Mouse (Mus musculus): ENCODE measurements at regions not wholly inside any gene's neighbourhood (a gene's known extent, or its start where the extent isn't known, plus 50 kb on each side); places are given as distances from the start of the nearest gene placed in this dataset.
"Not testable (repeated sequence)": the region's sequence is repeated elsewhere in the genome, so short reads cannot be mapped to it uniquely, and the experiment has no call there.

DNA sequence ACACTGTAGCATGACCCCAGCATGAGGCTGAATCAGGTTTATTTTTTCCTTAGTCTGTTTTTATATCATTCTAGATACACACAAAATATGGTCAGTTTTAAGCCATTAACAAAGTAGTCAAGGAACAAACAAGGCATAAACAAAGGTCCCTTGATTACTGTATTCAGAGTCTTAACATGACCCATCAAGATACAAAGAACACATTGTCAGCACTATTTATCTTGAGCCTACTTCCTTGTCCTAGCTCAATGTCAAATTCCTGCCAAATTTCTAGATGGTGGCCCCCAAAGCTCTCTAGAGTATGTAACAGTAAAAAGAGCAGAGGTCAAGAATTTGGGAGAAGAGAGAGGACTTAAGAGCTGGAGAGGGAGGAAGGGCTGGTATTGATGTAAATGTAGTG, 79.9 kb upstream of the Thpo start:
- Histone ChIP-seq H3K4me3 (ENCODE audit: low read depth, low read length) (no peak overlapping the region), H3K9me3 (ENCODE audit: control insufficient read depth, low read length) (no peaks in the 10 kb centered on the region), H3K4me1 (replicated peaks; ENCODE audit: control insufficient read depth, insufficient read depth, low read length) (no peaks in the 10 kb centered on the region), H3K36me3 (ENCODE audit: control insufficient read depth, insufficient read depth, low read length) (no peaks in the 10 kb centered on the region), H3K9ac (ENCODE audit: low read length) (no peak overlapping the region), H3K27ac (ENCODE audit: low read depth, low read length) (no peak overlapping the region), H3K27me3 (ENCODE audit: control insufficient read depth, insufficient read depth, low read length) (no peaks in the 10 kb centered on the region), H3K4me2 (ENCODE audit: low read depth, low read length, severe bottlenecking) (no peak overlapping the region)
- DNase-seq (ENCODE audit: low spot score): no peak
- ATAC-seq (replicated peaks; ENCODE audit: low FRiP score): no peak

DNA sequence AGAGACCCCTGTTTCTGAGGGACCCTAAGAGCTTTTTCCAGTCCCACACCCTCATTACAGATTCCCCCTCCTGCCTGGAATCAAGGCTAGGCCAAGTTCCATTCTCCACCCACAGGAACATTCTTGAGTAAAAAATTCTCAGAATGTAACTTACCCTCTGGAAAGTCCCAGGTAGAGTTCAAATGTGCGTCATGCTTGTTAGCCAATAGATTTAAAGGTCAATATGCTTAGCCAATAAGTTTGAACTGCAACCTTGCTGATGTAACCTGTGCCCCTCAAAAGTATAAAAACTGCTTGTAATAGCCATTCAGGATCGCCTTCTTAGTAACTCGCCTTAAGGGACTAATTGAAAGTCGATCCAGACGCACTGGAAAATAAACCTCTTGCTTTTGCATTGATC, 77.7 kb upstream of the Thpo start:
- not testable (repeated sequence) for ATAC-seq (replicated peaks; ENCODE audit: low FRiP score); H3K9ac ChIP-seq (ENCODE audit: low read length); H3K27ac ChIP-seq (ENCODE audit: low read depth, low read length); H3K4me2 ChIP-seq (ENCODE audit: low read depth, low read length, severe bottlenecking); H3K4me1 ChIP-seq (replicated peaks; ENCODE audit: control insufficient read depth, insufficient read depth, low read length); H3K9me3 ChIP-seq (ENCODE audit: control insufficient read depth, low read length); H3K27me3 ChIP-seq (ENCODE audit: control insufficient read depth, insufficient read depth, low read length); H3K4me3 ChIP-seq (ENCODE audit: low read depth, low read length); DNase-seq (ENCODE audit: low spot score); H3K36me3 ChIP-seq (ENCODE audit: control insufficient read depth, insufficient read depth, low read length)
- 76% methylated on average over 5 of the region's 5 CpGs for WGBS

DNA sequence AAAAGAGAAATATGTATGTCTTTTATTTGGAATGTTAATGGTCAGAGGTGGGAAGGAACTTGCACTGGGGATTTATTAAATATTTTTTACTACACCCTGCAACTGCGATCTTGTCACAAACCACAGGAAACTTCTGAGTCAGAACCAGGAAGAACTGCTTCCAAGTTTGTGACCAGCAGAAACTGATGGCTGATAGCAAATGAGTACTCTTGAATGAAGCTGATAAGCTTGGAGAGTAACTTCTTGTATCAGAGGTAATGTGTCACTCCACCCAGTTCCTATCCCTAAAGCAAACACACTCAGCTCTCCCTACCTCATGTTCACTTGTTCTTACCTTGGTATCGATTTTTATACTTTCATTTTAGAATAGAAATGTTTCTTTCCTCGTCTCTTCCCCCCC, 76.0 kb upstream of the Thpo start:
- no peak overlapping the region for H3K4me2 ChIP-seq (ENCODE audit: low read depth, low read length, severe bottlenecking)
- ATAC-seq (replicated peaks; ENCODE audit: low FRiP score) (no peak), DNase-seq (ENCODE audit: low spot score) (no peak)
- no peak overlapping the region for H3K4me3 ChIP-seq (ENCODE audit: low read depth, low read length)
- H3K36me3 ChIP-seq (ENCODE audit: control insufficient read depth, insufficient read depth, low read length): no peaks in the 10 kb centered on the region
- H3K9ac ChIP-seq (ENCODE audit: low read length): no peak overlapping the region
- WGBS: 86% methylated on average over 3 of the region's 3 CpGs
- no peaks in the 10 kb centered on the region for H3K27me3 ChIP-seq (ENCODE audit: control insufficient read depth, insufficient read depth, low read length)
- no peaks in the 10 kb centered on the region for H3K9me3 ChIP-seq (ENCODE audit: control insufficient read depth, low read length)
- H3K4me1 ChIP-seq (replicated peaks; ENCODE audit: control insufficient read depth, insufficient read depth, low read length): no peaks in the 10 kb centered on the region
- no peak overlapping the region for H3K27ac ChIP-seq (ENCODE audit: low read depth, low read length)

DNA sequence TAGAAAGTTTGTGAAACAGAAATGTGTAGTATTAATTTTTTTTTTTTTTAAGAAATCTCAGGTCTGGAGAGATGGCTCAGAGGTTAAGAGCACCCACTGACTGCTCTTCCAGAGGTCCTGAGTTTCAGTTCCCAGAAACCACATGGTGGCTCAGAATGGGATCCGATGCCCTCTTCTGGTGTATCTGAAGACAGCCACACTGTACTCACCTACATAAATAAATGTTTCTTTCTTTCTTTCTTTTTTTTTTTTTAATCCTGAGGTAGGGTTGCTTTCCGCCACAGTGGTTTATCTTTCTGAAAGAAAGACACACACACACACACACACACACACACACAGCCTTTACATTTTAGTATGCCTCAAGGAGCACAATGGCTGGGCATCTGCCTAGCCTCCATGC, 74.0 kb upstream of the Thpo start:
- Histone ChIP-seq H3K4me1 (replicated peaks; ENCODE audit: control insufficient read depth, insufficient read depth, low read length) (peaks cover 4% of the 10 kb centered on the region; the same call in 1 of the 2 replicates), H3K9ac (ENCODE audit: low read length) (no peak overlapping the region), H3K36me3 (ENCODE audit: control insufficient read depth, insufficient read depth, low read length) (no peaks in the 10 kb centered on the region), H3K27ac (ENCODE audit: low read depth, low read length) (no peak overlapping the region), H3K27me3 (ENCODE audit: control insufficient read depth, insufficient read depth, low read length) (no peaks in the 10 kb centered on the region), H3K4me2 (ENCODE audit: low read depth, low read length, severe bottlenecking) (no peak overlapping the region), H3K4me3 (ENCODE audit: low read depth, low read length) (no peak overlapping the region), H3K9me3 (ENCODE audit: control insufficient read depth, low read length) (no peaks in the 10 kb centered on the region)
- 79% methylated on average over 2 of the region's 2 CpGs for WGBS
- DNase-seq (ENCODE audit: low spot score) (no peak), ATAC-seq (replicated peaks; ENCODE audit: low FRiP score) (no peak)

DNA sequence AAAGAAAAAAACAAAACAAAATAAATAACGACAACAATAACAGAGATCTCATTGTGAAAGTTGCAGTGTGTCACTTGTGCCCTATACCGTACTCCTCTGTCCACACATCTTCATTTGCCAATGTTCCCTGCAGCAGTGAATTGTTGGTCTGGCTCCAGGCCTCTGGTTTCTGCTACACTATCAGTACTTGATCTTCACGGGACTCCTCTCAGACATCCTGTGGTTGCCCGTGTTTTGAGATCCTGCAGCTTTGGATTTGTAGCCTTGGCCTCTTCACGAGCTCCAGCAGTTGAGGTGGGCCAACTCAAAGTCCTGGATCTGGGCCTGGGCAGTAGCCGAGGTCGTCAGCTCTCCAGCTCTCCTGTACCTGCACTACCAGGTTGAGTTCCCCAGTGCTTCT, 72.4 kb upstream of the Thpo start:
- no peak overlapping the region for H3K9ac ChIP-seq (ENCODE audit: low read length)
- no peak overlapping the region for H3K4me3 ChIP-seq (ENCODE audit: low read depth, low read length)
- no peaks in the 10 kb centered on the region for H3K27me3 ChIP-seq (ENCODE audit: control insufficient read depth, insufficient read depth, low read length)
- no peaks in the 10 kb centered on the region for H3K36me3 ChIP-seq (ENCODE audit: control insufficient read depth, insufficient read depth, low read length)
- peaks cover 4% of the 10 kb centered on the region; the same call in 1 of the 2 replicates for H3K4me1 ChIP-seq (replicated peaks; ENCODE audit: control insufficient read depth, insufficient read depth, low read length)
- H3K27ac ChIP-seq (ENCODE audit: low read depth, low read length): no peak overlapping the region
- DNase-seq (ENCODE audit: low spot score) (no peak), ATAC-seq (replicated peaks; ENCODE audit: low FRiP score) (no peak)
- no peak overlapping the region for H3K4me2 ChIP-seq (ENCODE audit: low read depth, low read length, severe bottlenecking)
- WGBS: 87% methylated on average over 7 of the region's 7 CpGs
- no peaks in the 10 kb centered on the region for H3K9me3 ChIP-seq (ENCODE audit: control insufficient read depth, low read length)

DNA sequence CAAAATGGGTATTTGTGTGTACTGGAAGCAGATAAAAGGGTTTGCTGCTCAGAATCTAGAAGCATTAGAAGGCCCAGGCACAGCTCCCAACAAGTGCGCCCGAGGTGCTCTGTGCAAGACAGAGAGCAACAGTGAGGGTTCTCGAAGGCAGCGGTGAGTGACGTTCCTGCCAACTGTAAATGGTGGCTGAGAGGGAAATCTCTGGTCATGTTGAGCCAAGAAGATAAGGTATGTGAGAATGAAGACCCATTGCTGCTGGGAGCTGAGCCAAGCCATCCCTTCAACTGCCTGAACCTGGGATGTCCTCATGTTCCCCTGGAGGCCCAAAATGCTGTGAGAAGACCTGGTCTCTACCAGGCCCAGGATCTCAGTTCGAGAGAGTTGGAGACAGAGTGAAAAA, 71.5 kb upstream of the Thpo start:
- Histone ChIP-seq H3K27me3 (ENCODE audit: control insufficient read depth, insufficient read depth, low read length) (no peaks in the 10 kb centered on the region), H3K4me1 (replicated peaks; ENCODE audit: control insufficient read depth, insufficient read depth, low read length) (peaks cover 4% of the 10 kb centered on the region; the same call in 1 of the 2 replicates), H3K9me3 (ENCODE audit: control insufficient read depth, low read length) (no peaks in the 10 kb centered on the region), H3K36me3 (ENCODE audit: control insufficient read depth, insufficient read depth, low read length) (no peaks in the 10 kb centered on the region), H3K27ac (ENCODE audit: low read depth, low read length) (no peak overlapping the region), H3K9ac (ENCODE audit: low read length) (no peak overlapping the region), H3K4me2 (ENCODE audit: low read depth, low read length, severe bottlenecking) (no peak overlapping the region), H3K4me3 (ENCODE audit: low read depth, low read length) (no peak overlapping the region)
- DNase-seq (ENCODE audit: low spot score): no peak
- ATAC-seq (replicated peaks; ENCODE audit: low FRiP score): no peak
- WGBS: 93% methylated on average over 6 of the region's 6 CpGs

DNA sequence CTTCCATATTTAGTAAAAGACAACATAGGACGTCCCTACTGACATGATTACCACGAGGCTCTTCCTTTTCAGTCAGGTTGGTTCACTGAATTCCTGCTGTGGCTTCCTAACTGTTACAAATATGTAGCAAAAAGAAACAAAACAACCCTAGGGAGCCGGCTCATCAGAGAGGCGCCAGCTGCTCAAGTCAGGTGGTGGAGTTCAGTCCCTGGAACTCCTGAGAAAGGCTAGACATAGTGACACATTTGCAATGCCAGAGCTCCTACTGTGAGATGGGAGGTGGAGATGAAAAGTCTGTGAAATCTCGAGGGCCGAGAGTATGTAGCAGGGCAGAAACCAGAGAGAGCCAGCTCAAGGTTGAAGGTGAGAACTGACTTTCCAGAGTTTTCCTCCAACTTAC, 70.8 kb upstream of the Thpo start:
- no peak for DNase-seq (ENCODE audit: low spot score)
- Histone ChIP-seq H3K27ac (ENCODE audit: low read depth, low read length) (no peak overlapping the region), H3K9ac (ENCODE audit: low read length) (no peak overlapping the region), H3K4me3 (ENCODE audit: low read depth, low read length) (peak overlapping the region; percentile 26; the same call in 1 of the 2 replicates), H3K4me1 (replicated peaks; ENCODE audit: control insufficient read depth, insufficient read depth, low read length) (peaks cover 4% of the 10 kb centered on the region; the same call in 1 of the 2 replicates), H3K4me2 (ENCODE audit: low read depth, low read length, severe bottlenecking) (peak overlapping the region; percentile 54), H3K36me3 (ENCODE audit: control insufficient read depth, insufficient read depth, low read length) (no peaks in the 10 kb centered on the region), H3K27me3 (ENCODE audit: control insufficient read depth, insufficient read depth, low read length) (no peaks in the 10 kb centered on the region), H3K9me3 (ENCODE audit: control insufficient read depth, low read length) (no peaks in the 10 kb centered on the region)
- peak; percentile 44 for ATAC-seq (replicated peaks; ENCODE audit: low FRiP score)
- WGBS: 12% methylated on average over 6 of the region's 6 CpGs

DNA sequence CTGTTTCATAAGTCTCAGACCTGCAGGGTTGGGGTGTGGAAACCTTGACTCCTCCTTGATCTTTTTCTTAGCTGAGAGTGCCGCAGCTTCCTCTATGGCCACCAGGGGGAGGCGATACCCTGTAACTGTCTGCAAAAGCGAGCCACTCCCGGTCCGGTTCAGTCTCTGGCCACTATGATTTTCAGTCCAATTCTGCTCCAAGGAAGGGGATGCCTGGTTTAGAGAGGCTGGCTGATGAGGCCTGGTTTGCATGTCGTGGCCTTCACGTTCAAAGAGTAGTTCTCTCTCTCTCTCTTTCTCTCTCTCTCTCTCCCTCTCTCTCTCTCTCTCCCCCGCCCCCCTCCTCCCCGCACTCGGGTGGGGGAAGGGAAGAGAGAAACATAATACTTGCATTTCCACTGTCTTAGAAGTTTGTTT, 70.3 kb upstream of the Thpo start:
- peaks cover 4% of the 10 kb centered on the region; the same call in 1 of the 2 replicates for H3K4me1 ChIP-seq (replicated peaks; ENCODE audit: control insufficient read depth, insufficient read depth, low read length)
- WGBS: under 1% methylated on average over 7 of the region's 10 CpGs
- ATAC-seq (replicated peaks; ENCODE audit: low FRiP score): peak; percentile 77
- H3K9ac ChIP-seq (ENCODE audit: low read length): peak overlapping the region; percentile 18
- no peaks in the 10 kb centered on the region for H3K9me3 ChIP-seq (ENCODE audit: control insufficient read depth, low read length)
- no peaks in the 10 kb centered on the region for H3K36me3 ChIP-seq (ENCODE audit: control insufficient read depth, insufficient read depth, low read length)
- DNase-seq (ENCODE audit: low spot score): peak; percentile 86
- H3K27ac ChIP-seq (ENCODE audit: low read depth, low read length): no peak overlapping the region
- peak overlapping the region; percentile 26 for H3K4me3 ChIP-seq (ENCODE audit: low read depth, low read length)
- H3K27me3 ChIP-seq (ENCODE audit: control insufficient read depth, insufficient read depth, low read length): no peaks in the 10 kb centered on the region
- peak overlapping the region; percentile 54 for H3K4me2 ChIP-seq (ENCODE audit: low read depth, low read length, severe bottlenecking)

DNA sequence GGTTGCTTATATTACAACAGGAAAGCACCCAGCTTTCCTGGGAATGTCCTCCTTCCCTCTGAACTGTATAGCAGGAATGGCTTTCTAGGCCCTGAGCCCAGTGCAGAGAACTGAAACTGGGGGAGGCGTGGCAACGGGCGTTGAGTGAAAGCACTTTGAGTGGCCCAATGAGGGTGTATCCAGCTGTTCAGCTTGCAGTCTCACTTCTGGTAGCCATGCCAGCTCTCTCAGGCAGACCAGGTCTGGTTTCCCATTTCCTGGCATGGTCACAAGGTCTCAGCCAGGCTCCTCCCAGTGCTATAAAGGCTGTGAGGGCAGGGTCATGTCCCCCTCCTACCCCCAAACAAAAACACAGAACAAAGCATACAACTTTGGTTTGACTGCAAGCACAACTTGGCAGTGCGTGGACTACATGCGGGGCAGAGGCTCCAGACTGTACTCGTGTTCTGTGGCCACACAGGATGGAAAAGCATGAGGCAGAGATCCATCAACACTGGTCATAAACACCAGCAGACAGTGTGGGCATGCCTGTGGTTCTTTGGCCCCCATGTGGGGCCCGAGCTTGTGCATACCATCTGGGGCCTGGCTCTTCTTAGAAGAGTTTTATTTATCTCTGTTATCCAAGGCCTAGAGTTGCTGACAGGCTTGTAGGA, 69.1 kb upstream of the Thpo start:
- no peak overlapping the region for H3K27ac ChIP-seq (ENCODE audit: low read depth, low read length)
- 80% methylated on average over 7 of the region's 7 CpGs for WGBS
- no peaks in the 10 kb centered on the region for H3K36me3 ChIP-seq (ENCODE audit: control insufficient read depth, insufficient read depth, low read length)
- no peaks in the 10 kb centered on the region for H3K9me3 ChIP-seq (ENCODE audit: control insufficient read depth, low read length)
- no peak for DNase-seq (ENCODE audit: low spot score)
- H3K27me3 ChIP-seq (ENCODE audit: control insufficient read depth, insufficient read depth, low read length): no peaks in the 10 kb centered on the region
- H3K9ac ChIP-seq (ENCODE audit: low read length): no peak overlapping the region
- ATAC-seq (replicated peaks; ENCODE audit: low FRiP score): no peak
- H3K4me3 ChIP-seq (ENCODE audit: low read depth, low read length): no peak overlapping the region
- H3K4me1 ChIP-seq (replicated peaks; ENCODE audit: control insufficient read depth, insufficient read depth, low read length): peaks cover 4% of the 10 kb centered on the region; the same call in 1 of the 2 replicates
- no peak overlapping the region for H3K4me2 ChIP-seq (ENCODE audit: low read depth, low read length, severe bottlenecking)
